Mouse (Mus musculus) gastrocnemius, postnatal 4 days (tissue): Measurements from ENCODE around the gene Hes3. TPM values are rescaled to one million over a fixed set of nuclear protein-coding genes. Genes with fewer than 3 reads are reported as not detected.

Experiments used
- DNase-seq, 2 experiments: peaks; one replicate each; pipeline ENCODE4 v3.0.0; 2021 to 2022; ENCODE audit warnings: low spot score in 2 of 2, mixed read lengths in 2 of 2
- total RNA-seq, 2 experiments: library from RNA; stranded (reverse); gene quantifications; 2 replicates each; pipeline ENCODE4 v1.2.3; 2021

The Hes3 gene
- total RNA-seq, 2 experiments from 2014 or later: not detected

DNA sequence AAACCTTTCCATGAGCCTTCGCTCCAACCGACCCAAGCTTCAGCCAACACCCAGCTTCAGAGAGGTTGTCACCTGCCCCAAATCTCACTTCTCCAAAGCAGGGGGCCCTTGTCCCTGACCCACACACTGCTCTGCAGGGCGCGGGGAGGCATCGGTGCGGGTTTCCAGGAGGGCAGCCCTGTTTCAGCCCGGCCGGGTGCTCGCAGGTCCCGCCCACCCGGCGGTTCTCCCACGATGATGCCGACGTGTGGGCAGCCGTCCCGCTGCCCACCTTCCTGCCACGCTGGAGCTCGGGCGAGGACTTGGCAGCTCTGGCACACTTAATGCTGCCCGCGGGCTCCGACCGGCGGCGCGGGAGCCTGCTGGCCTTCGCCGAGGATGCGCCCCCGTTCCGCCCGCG lies 8.7 kb downstream of the Hes3 start:
- no peak for DNase-seq

DNA sequence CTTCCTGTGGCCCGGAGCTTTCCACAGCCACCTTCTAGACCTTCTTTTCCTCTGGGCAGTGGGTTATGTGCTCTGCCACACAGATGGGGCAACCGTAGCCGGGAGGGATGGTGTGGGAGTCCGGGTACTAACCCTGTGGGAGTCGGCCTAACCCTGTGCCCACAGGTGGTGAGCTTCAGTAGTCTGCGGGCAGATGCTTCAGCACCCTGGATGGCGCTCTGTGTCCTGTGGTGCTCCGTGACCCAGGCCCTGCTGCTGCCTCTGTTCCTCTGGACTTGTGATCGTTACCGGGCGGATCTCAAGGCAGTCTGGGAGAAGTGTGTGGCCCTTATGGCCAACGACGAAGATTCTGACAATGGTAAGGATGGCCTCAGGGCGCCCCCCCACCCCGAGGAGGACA lies 9.9 kb downstream of the Hes3 start:
- no peak for DNase-seq

DNA sequence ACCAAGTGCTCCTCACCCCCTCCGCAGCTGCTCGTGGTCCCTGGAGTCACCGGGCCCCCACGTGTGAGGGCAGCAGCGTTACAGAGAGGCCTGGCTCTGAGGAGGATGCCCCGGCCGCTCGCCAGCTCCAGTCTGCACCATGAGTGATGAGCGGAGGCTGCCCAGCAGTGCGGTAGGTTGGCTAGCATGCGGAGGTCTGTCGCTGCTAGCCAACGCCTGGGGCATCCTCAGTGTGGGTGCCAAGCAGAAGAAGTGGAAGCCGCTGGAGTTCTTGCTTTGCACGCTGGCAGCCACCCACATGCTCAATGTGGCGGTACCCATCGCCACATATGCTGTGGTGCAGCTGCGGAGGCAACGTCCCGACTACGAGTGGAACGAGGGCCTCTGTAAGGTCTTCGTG lies 12.5 kb downstream of the Hes3 start:
- DNase-seq: no peak

DNA sequence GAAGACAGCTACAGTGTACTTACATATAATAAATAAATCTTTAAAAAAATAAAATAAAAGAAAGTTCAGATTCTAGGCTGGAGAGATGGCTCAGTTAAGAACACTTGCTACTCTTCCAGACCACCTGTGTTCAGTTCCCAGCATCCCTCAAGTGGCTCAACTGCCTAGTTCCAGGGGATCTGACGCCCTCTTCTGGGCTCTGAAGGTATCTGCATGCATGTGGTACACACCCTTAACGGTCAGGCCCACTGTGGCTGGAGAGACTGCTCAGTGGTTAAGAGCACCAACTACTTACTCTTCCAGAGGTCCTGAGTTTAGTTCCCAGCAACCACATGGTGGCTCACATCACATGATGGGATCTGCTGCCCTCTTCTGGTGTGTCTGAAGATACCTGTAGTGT lies 13.5 kb downstream of the Hes3 start:
- no peak for DNase-seq

DNA sequence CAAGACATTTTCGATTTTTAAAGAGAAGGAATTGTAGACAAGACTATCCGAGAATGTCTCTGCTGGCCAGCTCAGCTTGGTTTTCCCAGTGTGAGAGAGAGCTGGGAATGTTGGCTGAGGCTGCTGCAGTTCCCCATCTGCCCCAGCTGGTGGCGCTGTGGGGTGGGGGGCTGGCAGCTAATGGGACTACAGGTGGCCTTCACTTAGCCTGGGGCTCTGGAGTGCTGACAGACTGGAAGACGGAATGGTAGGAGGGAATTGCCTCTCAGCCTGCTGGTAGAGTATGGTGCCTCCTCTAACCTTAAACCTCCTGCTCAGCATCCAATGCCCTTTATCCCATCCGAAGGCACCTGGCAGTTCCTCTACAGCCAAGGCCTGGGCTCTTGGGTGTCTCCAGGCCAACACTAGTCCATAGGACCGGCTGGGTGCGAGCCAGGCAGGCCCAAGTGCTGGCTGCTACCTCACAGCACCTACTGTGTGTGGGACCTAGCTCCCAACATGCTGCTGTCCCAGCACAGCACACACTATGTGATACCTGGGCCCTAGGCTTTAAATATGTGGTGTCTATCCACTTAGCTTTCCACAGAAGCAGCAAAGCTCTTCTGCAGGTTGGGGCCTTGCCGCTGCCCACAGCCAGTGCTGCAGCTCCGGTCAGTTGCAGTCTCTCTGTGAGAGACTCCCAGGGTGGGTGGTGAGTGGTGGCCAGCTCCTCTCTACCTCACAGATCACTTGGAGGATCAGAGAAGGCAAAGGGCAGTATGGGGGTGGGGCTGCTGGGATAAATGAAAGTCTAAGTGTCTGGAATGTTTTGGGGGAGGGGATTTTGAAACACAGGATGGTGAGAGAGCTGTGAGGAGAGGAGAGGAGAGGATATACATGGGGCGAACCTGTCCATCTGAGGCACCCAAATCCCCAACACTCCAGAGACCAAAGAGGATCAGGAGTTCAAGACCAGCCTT lies 14.8 kb downstream of the Hes3 start:
- no peak for DNase-seq

DNA sequence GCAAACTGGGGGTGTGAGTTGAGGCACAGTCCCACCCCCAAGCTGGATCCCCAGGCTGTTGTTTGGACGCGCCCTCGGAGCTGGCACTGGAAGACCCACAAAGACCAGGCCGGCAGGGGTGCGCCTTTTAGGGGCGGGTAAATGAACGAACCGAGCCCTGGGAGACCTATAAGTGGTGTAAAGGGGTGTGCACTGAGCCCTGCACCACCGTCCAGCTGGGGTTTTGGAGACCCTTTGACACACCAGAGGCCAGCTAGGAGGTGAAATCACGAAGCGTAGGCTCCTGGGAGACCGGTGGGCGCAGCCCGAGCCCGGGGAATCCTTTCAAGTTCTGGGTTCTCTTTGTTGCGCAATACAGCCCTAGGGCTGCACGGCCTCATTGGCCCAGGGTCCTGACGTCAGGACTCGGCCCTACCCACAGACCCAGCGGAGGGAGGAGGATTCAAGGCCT lies 16.8 kb downstream of the Hes3 start:
- DNase-seq: no peak

DNA sequence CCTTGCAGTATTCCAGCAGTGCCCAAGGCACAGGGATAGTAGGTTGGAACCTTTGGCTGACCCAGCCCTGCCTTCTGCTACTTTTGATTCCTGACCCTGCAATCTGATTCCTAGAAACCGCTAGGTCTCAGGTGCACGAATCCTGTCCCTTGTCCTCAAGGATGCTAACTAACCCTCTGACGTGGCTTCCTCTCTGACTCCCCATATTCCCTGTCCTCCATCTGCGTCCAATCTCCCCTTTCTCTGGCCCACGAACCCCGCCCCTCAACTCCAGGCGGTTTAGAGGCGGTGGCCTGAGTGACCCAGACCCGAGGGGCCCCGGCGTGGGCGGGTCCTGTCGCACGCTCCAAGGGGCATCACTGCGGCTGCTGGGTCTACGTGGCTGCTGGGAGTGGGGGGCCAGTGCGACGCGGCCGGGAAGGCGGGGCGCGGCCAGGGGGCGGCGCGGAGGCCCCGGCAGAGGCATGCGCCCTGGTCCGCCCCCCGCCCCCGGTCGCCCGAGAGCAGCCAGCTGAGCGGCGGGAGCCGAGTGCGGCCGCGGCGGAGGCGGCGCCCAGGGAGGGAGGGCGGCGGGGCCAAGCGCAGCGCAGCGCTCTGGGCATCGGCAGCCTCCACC lies 17.7 kb downstream of the Hes3 start, which contains the start of gene Gpr153:
Gene Gpr153, plus strand, starts transcription at position 612 of the 616 bp plus-strand sequence.
- peak; percentile 64 to 71 for DNase-seq

DNA sequence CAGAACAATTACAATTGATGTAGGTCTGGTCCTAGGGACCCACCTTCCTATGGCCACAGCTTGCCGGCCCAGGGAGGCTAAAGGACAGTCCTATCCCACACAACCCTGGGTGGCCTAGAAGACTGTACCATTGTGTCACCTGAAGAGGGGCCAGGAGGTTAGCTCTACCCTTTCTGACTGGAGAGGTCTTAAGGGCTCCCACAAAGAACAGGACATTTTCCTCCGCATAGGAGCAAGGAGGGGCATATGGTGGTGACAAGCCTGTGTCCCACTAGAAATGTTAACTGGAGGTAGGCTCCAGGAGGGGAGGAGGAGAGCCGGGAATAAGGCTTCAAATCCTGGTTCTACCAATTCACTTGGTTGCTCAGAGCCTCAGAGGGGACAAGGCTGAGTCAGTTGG lies 18.3 kb downstream of the Hes3 start:
- no peak for DNase-seq

DNA sequence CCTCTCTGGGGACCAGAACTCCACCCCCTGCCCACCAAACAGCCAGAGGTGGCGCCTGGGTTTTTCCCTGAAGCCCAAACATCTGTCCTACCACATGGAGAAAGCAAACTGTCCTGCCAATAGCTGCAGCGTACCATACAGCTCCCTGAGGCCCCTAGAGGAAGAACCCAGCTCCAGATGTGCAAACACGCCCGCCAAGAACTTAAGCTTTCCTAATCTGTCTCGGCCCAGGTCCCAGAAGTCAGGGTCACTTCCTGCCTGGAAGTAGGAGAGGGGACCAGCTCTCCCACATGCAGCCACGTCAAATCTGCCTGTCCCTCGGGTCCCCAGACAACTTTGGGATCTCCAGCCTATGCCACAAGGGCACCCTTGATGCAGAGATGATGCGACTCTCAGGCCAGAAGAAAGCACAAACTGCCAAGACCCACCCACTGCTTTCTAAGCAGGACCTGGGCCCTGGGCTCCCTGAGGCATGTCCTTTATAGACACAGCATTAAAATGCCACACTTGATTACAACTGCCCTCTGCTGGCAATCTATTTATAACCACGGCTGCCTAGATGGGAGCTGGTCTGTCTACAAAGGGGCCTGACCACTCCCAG lies 18.9 kb downstream of the Hes3 start:
- DNase-seq: peak; percentile 56 to 84

DNA sequence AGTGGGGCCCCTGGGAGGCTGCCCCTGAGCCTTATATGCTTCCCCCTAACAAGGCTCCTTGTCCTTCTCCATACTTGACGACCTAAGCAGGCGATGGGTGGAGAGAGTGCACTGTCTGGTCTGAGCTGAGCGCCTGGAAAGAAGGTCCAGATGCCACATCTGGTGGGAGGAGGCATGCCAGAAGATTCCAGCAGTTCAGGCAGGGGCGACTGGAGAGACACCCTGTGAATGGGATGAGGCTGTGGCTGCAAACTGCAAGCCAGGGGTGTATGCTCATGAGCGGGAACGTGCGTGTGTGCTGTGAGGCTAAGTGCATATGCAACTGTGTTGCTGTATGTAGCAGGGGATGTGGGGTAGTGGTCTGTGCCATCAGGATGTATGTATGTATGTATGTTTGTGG lies 19.5 kb downstream of the Hes3 start:
- DNase-seq: no peak

DNA sequence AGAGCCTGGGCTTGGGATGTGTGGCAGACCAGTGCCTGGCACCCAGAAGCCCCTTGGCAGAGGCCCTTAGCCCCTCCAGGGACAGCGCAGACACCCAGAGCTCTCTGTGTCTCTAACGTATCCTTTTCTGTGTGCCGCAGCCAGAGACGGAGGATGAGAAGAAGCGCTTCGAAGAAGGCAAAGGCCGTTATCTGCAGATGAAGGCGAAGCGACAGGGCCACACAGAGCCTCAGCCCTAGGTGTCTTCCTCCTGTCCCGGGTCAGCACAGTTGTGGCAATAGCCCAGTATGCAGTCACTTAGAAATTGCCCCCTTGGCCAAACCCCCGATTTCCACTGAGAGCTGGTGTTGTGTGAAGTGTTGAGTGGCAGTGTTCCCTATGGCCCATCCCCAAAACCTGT lies 20.1 kb downstream of the Hes3 start:
- DNase-seq: no peak

DNA sequence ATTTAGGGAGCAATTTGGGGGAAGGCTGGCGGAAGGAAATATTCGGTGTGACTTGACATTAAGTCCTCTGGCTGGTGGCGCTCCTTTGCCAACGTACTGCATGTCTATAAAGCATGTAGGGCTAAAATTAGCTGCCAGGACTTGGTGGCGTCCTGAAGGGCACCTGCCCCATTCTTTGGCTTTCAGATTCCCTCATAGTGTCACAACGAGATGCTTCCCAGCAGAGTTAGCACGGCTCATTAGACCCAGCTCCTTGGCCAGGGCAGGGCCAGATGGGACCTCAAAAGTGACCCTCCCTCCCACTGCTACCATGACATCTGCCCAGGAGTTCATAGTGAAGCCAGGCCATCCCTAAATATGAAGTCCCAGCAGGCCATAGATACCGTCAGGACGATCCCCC lies 20.9 kb downstream of the Hes3 start:
- no peak for DNase-seq

DNA sequence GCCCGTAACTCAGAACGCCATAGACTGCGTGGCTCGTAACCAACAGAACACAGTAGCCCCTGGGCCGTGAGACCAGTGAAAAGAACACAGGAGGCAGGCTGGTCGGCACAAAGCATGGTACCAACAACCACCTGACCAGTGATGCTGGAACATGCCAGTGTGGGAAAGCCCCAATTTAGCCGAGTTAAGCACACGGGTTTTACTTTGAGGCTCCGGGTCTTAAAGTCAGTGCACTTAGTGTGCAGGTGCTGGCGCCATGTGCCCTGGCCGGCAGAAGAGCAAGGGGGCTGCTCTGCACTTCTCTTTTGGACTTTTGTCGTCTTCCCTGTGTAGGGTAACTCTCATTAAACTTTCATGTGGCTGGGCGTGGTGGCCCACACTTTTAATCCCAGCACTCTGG lies 21.5 kb downstream of the Hes3 start:
- DNase-seq: no peak

DNA sequence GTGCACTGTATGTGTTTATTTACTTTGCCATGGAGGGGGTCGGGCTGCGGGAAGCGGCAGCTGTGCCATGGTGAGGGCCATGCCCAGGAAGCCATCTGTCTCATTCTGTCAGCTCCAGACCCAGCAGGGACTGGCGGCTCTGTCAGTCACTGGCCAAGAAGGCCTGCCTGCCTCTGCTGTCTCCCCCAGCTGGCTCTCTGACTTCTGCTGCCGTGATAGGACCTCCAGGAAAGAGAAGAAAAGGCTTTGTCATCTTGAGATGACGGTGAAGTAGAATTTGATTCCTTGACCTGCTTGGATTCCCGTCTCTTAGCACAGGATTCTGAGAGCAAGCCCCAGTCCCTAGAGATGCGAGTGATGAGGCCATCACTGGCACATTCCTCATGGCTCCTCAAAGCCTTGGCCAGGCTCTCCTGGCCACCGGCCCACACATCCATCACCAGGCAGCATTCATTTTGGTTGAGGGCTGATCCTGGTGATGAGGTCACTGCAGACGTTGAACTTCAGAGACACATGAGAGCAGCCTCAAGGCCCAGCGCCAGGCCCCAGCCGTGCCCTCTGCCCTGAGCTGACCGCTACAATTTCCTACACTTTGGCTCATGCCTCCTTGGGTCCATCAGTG lies 23.6 kb downstream of the Hes3 start:
- peak in 1 of 2 experiments; percentile 50 for DNase-seq

DNA sequence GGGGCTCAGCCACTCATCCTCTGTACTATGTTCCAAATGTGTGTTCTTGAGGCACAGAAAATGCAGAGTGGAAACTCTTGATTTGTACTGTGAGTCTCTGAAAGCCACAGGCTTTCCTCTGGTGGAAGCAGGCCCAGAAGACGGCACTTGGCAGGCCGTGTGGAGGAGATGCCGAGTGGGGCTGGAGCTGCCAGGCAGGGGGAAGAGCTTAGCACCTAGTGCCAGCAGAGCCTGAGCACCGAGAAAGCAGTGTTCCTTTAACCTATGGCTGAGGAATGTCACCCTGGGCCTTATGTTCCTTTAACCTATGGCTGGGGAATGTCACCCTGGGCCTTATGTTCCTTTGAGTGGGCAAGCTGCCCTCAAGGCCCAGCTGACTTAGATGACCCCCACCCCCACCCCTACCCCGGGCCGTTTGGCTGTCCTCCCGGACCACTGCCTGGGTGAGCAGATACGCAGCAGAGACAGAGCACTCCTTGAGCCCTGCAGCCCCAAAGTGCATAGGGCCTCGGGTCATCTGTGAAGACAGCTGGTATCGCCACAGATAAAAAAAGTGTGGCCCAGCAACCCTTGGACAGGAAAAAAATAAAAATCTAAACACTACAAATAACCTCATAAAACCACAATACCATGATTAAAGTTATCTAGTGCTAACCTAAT lies 25.1 kb downstream of the Hes3 start:
- DNase-seq: peak in 1 of 2 experiments; percentile 55

DNA sequence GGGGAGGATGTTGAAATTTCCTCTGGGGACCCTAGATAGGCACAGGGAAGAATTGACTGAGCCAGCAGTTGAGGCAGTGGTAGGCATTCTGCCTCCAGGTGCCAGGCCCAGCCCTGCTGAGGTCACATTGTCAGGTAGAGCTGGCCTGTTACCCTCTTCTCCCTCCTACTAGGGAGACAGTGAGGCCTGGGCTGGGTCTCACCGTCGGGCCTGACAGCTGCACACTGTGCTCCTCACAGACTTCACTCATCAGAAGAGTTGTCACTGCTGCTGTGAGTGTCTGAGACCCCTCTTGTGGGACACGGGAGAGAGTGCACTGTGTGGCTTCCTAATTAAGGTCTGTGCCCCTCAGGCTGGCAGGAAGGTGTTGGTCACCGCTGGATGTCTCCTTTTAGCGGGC lies 25.7 kb downstream of the Hes3 start:
- no peak for DNase-seq

DNA sequence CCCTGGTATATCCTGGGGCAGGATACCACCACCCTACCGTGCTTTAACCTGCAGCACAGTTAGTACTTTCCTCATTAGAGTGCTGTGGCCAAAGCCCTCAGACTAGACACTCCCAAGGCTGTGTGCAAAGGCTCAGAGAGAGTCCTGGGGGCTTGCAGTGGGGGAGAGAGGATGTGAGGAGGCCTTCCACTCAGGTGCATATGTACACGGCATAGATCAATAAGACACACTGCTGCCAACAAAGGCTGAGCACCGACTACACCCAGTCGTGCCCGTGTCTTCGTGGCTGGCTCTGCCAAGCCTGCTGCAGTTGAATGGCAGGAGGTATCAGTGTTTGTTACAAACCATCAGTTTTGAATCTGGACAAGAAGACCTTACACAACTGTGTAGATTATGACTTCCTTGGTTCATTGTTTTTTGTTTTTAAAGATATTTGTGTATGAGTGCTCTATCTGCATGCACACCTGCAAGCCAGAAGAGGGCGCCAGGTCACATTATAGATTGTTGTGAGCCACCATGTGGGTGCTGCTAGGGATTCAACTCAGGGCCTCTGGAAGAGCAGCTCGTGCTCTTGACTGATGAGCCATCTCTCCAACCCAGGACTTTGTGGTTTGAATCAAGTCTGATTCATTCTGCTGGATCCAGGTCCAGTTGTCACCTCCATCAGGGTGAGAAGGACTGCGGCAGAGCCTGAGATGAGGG lies 26.4 kb downstream of the Hes3 start:
- no peak for DNase-seq

DNA sequence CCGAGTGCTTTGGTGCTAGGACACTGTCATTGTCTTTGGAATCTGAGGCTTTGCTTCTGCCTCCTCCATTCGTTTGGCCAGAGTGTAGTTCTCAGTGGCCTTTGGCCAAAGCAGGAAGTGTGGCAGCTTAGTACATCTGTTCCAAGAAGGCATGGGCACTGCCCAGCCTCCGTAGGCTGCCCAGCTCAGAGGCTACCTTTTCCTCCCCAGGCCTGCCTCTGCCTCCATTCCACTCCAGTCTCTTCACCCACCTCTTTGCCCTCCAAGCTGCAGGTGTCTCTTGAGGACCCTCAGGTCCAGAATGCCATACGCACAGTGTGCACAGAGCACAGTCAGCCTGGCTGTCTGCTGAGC lies 27.3 kb downstream of the Hes3 start:
- no peak for DNase-seq

DNA sequence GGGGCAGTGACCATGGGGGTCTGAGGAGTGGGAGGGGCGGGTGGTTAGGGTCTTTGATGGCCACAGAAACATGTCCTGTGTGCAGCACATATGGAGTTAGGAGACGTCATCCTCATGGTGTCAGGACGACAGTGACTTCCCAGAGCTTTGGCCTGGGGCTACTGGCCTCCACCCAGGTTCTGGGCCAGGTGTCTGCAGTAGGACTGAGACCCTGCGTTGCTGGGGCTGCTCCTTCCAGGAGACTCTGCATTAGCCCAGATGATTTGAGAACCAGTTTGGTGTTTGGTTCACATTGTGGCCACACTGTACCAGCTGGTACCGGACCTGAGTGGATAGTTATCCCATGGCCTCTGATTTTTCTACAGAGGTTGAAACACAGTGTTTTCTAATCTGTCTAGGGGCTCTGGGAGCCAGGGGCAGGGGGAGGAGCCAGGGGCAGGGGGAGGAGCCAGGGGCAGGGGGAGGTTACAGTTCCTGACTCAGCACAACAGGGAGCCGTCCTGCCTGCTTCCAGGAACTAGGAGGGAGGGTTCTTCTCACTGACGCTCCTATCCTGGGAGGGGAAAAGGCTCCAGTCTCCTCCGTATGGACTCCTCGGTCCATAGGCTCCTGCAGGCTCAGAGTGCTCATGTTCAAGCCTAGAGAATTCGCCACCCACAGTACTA lies 27.8 kb downstream of the Hes3 start:
- no peak for DNase-seq

DNA sequence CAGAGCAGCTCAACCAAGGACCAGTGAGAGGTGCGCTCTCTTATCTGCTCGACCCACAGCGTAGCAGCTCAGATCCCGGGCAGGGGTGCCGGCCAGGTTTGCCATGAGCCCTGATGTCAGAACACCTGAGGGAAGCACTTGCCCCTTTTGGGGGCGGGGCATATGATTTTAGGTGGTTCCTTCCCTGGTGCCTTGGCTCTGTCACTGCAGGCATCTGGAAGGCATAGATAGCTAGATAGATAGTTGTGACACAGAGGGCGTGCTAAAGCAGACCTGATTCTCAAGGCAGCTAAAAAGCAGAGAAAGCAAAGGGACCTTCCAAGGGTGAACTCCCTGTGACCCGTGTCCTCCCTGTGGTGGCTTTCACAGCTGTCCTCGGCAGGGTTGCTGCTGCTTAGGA lies 28.4 kb downstream of the Hes3 start:
- no peak for DNase-seq
